In genomic region chr7:143823266-143823605, GRCm38 (mm10) we compare ENCODE assay signal across 8 mouse cellular contexts. TPM values are rescaled to one million over a fixed set of nuclear protein-coding genes. Genes with fewer than 3 reads are reported as not detected.
DNase-seq lines count a peak whose midpoint lies in the region; ATAC-seq and TF ChIP-seq lines count a peak whose summit lies in the region.

No protein-coding gene starts in this region.

- WGBS in lung, postnatal 0 days = 75% methylated on average over 4 of the region's 4 CpGs
- 83% methylated on average over 4 of the region's 4 CpGs for WGBS in limb, embryonic 10.5 days
- 71% methylated on average over 4 of the region's 4 CpGs for WGBS in small intestine, adult 2 months

- no peak for TF ChIP-seq POLR2A in small intestine, adult 2 months (IDR thresholded peaks at IDR 0.05; ENCODE audit: low read depth, low read length)

- TF ChIP-seq EP300 in lung, postnatal 0 days (IDR thresholded peaks at IDR 0.05) = no peak

- no peaks in the 10 kb centered on the region for H3K27me3 ChIP-seq in lung, postnatal 0 days (replicated peaks; ENCODE audit: insufficient read depth, low read length)
- H3K27me3 ChIP-seq in limb, embryonic 10.5 days (ENCODE audit: low read depth, poor library complexity, severe bottlenecking) = no peaks in the 10 kb centered on the region
- H3K27me3 ChIP-seq in small intestine, adult 2 months (ENCODE audit: control insufficient read depth, insufficient read depth, low read length) = no peaks in the 10 kb centered on the region

- DNase-seq in adrenal gland, postnatal 14 days = peak; percentile 36
- no peak for DNase-seq in adrenal gland, adult 2 months
- no peak for DNase-seq in lung, postnatal 0 days (ENCODE audit: low spot score)
- DNase-seq in lung, postnatal 25 days (ENCODE audit: low spot score) = no peak
- no peak for DNase-seq in limb, embryonic 10.5 days (ENCODE audit: low spot score)
- no peak for DNase-seq in urinary bladder, adult 2 months (ENCODE audit: low spot score)
- no peak for DNase-seq in urinary bladder, postnatal 25 days (ENCODE audit: low spot score)

- no peak for ATAC-seq in lung, postnatal 0 days

- no peaks in the 10 kb centered on the region for H3K36me3 ChIP-seq in lung, postnatal 0 days (ENCODE audit: insufficient read depth, low read length)
- H3K36me3 ChIP-seq in limb, embryonic 10.5 days = peaks cover 12% of the 10 kb centered on the region
- peaks cover 9% of the 10 kb centered on the region for H3K36me3 ChIP-seq in small intestine, adult 2 months (ENCODE audit: control insufficient read depth, insufficient read depth, low read length)

- no peak for TF ChIP-seq CTCF in lung, postnatal 0 days (IDR thresholded peaks at IDR 0.05)
- TF ChIP-seq CTCF in small intestine, adult 2 months (IDR thresholded peaks at IDR 0.05; ENCODE audit: extremely low read depth, insufficient read length, insufficient replicate concordance, low read depth, low read length) = no peak

- peak overlapping the region; percentile 69 for H3K4me2 ChIP-seq in lung, postnatal 0 days (replicated peaks; ENCODE audit: low read depth, low read length)

- H3K4me1 ChIP-seq in lung, postnatal 0 days (ENCODE audit: insufficient read depth, low read depth, low read length) = peaks cover 5% of the 10 kb centered on the region; the same call in 1 of the 2 replicates
- peaks cover 14% of the 10 kb centered on the region for H3K4me1 ChIP-seq in limb, embryonic 10.5 days
- H3K4me1 ChIP-seq in small intestine, adult 2 months (ENCODE audit: control insufficient read depth, insufficient read depth, insufficient read length, low read length) = peaks cover 13% of the 10 kb centered on the region

- 0 out of 2 replicates have a peak overlapping the region, but pooled peaks have one; percentile 14 for H3K27ac ChIP-seq in lung, postnatal 0 days (ENCODE audit: low read length)
- H3K27ac ChIP-seq in limb, embryonic 10.5 days = peak overlapping the region; percentile 90
- peak overlapping the region; percentile 78 for H3K27ac ChIP-seq in small intestine, adult 2 months (ENCODE audit: insufficient read depth, low read depth, low read length)

- H3K4me3 ChIP-seq in lung, postnatal 0 days (ENCODE audit: low read depth, low read length) = peak overlapping the region; percentile 61
- peak overlapping the region; percentile 74 for H3K4me3 ChIP-seq in limb, embryonic 10.5 days
- H3K4me3 ChIP-seq in small intestine, adult 2 months (ENCODE audit: low read depth, low read length) = peak overlapping the region; percentile 37

- no peaks in the 10 kb centered on the region for H3K9me3 ChIP-seq in lung, postnatal 0 days (ENCODE audit: low read length)
- H3K9me3 ChIP-seq in limb, embryonic 10.5 days (replicated peaks) = no peaks in the 10 kb centered on the region

- 0 out of 2 replicates have a peak overlapping the region, but pooled peaks have one; percentile 6 for H3K9ac ChIP-seq in lung, postnatal 0 days (replicated peaks; ENCODE audit: low read depth)

RNA-seq across cellular contexts. Expression of gene Dhcr7, which starts 0.3 kb away (rescaled TPM):
- total RNA-seq in adrenal gland, postnatal 14 days (2021) = 498 and 535 TPM in 2 replicates
- 100 to 1,000 TPM; 689 to 950 TPM for total RNA-seq in adrenal gland, adult 2 months (2021)
- polyA plus RNA-seq in adrenal gland, adult 2 months (2012; rRNA removed) = 917 and 1,241 TPM in 2 replicates
- polyA plus RNA-seq in lung, postnatal 0 days (2015; fragmentation: Nextera tagmentation; extraction: Ambion mirVana) = 9.7 and 10.8 TPM in 2 replicates
- polyA plus RNA-seq in limb, embryonic 10.5 days (2016; fragmentation: Nextera tagmentation; extraction: Ambion mirVana) = 69.7 and 70.5 TPM in 2 replicates
- polyA plus RNA-seq in small intestine, adult 2 months (2012; rRNA removed) = 56.9 and 114 TPM in 2 replicates
- polyA plus RNA-seq in urinary bladder, adult 2 months (2012; rRNA removed) = 30.5 and 37.0 TPM in 2 replicates

RNA-seq across cellular contexts. Expression of gene Nadsyn1, which starts 0.6 kb away (rescaled TPM):
- total RNA-seq in adrenal gland, postnatal 14 days (2021) = 12.7 and 16.3 TPM in 2 replicates
- total RNA-seq in adrenal gland, adult 2 months (2021) = 10 to 100 TPM in 1 of 2 experiments, 1 to 10 TPM in 1; 7.8 to 11.6 TPM
- polyA plus RNA-seq in adrenal gland, adult 2 months (2012; rRNA removed) = 9.0 and 9.1 TPM in 2 replicates
- polyA plus RNA-seq in lung, postnatal 0 days (2015; fragmentation: Nextera tagmentation; extraction: Ambion mirVana) = 5.0 and 5.2 TPM in 2 replicates
- polyA plus RNA-seq in limb, embryonic 10.5 days (2016; fragmentation: Nextera tagmentation; extraction: Ambion mirVana) = 10.3 and 10.4 TPM in 2 replicates
- polyA plus RNA-seq in small intestine, adult 2 months (2012; rRNA removed) = 29.7 and 55.4 TPM in 2 replicates
- polyA plus RNA-seq in urinary bladder, adult 2 months (2012; rRNA removed) = 9.7 and 11.3 TPM in 2 replicates

RNA-seq across cellular contexts. Expression of gene Mrgpre, which starts 38.9 kb away (rescaled TPM):
- total RNA-seq in adrenal gland, postnatal 14 days (2021) = 2.1 and 2.7 TPM in 2 replicates
- total RNA-seq in adrenal gland, adult 2 months (2021) = 1 to 10 TPM; 1.7 to 3.2 TPM
- polyA plus RNA-seq in adrenal gland, adult 2 months (2012; rRNA removed) = 2.5 and 3.9 TPM in 2 replicates
- polyA plus RNA-seq in lung, postnatal 0 days (2015; fragmentation: Nextera tagmentation; extraction: Ambion mirVana) = 0.67 and 0.72 TPM in 2 replicates
- 1.1 and 1.9 TPM in 2 replicates for polyA plus RNA-seq in limb, embryonic 10.5 days (2016; fragmentation: Nextera tagmentation; extraction: Ambion mirVana)
- polyA plus RNA-seq in small intestine, adult 2 months (2012; rRNA removed) = 1.6 and 3.6 TPM in 2 replicates
- polyA plus RNA-seq in urinary bladder, adult 2 months (2012; rRNA removed) = 1.2 and 2.1 TPM in 2 replicates

RNA-seq across cellular contexts. Expression of gene Gm498, which starts 43.4 kb away (rescaled TPM):
- not detected in 2 replicates for total RNA-seq in adrenal gland, postnatal 14 days (2021)
- not detected for total RNA-seq in adrenal gland, adult 2 months (2021)
- not detected in 2 replicates for polyA plus RNA-seq in adrenal gland, adult 2 months (2012; rRNA removed)
- not detected in 2 replicates for polyA plus RNA-seq in lung, postnatal 0 days (2015; fragmentation: Nextera tagmentation; extraction: Ambion mirVana)
- polyA plus RNA-seq in limb, embryonic 10.5 days (2016; fragmentation: Nextera tagmentation; extraction: Ambion mirVana) = not detected in 2 replicates
- polyA plus RNA-seq in small intestine, adult 2 months (2012; rRNA removed) = not detected in 2 replicates
- polyA plus RNA-seq in urinary bladder, adult 2 months (2012; rRNA removed) = not detected in 2 replicates

RNA-seq across cellular contexts. Expression of gene Mrgprg, which starts 56.4 kb away (rescaled TPM):
- 0.85 and 1.5 TPM in 2 replicates for total RNA-seq in adrenal gland, postnatal 14 days (2021)
- total RNA-seq in adrenal gland, adult 2 months (2021) = 1 to 10 TPM; 1.1 to 2.9 TPM
- 1.5 and 3.7 TPM in 2 replicates for polyA plus RNA-seq in adrenal gland, adult 2 months (2012; rRNA removed)
- not detected in 2 replicates for polyA plus RNA-seq in lung, postnatal 0 days (2015; fragmentation: Nextera tagmentation; extraction: Ambion mirVana)
- polyA plus RNA-seq in limb, embryonic 10.5 days (2016; fragmentation: Nextera tagmentation; extraction: Ambion mirVana) = not detected in 2 replicates
- polyA plus RNA-seq in small intestine, adult 2 months (2012; rRNA removed) = 0.27 TPM in 1 of 2 replicates, not detected in the other
- 0.08 TPM in 1 of 2 replicates, not detected in the other for polyA plus RNA-seq in urinary bladder, adult 2 months (2012; rRNA removed)

Comparison
In these comparisons a context has a peak if more than half of its experiments do, and no peak if none do; other contexts are left out.
1. H3K27ac ChIP-seq: peak in every context shown above with its lines; median percentile 90 in limb, embryonic 10.5 days; 78 in small intestine, adult 2 months; 14 in lung, postnatal 0 days.